Mouse (Mus musculus) cerebellum, adult 2 months (tissue): ENCODE data around the gene Tlr9.

Experiments used
- CTCF ChIP-seq: fragments of 200-500 bp; IDR thresholded peaks from 2 replicates; pipeline ENCODE4 v1.5.1; 2011; ENCODE audit warnings: low read depth, mild to moderate bottlenecking, control low read depth, low read length, moderate library complexity, borderline replicate concordance; ENCODE audit not compliant: insufficient read depth
- POLR2A ChIP-seq: fragments of 200-500 bp; IDR thresholded peaks from 2 replicates; pipeline ENCODE4 v1.6.1; 2011; ENCODE audit warnings: low read length, control low read depth, borderline replicate concordance; ENCODE audit not compliant: insufficient read depth

DNA sequence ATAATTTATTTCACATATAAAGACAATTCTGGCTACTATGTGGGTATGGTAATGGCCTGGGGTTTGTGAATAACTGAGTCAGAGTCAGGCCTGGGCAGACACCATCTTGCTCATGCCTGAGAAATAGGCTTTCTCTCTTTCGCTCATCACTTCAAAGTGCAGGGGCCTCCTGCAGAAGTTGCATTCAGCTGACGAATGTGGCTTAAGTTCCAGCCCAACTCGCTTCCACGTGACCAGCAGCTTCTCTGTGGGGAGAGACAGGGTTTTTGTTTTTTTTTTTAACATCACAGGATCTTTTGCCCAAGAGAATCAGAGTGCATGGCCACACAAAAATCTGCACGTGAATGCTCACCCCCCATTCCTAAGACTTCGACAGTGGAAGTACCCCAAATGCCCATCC lies 11.6 kb downstream of the Tlr9 start:
- TF ChIP-seq POLR2A (no peak), CTCF (no peak)
